Mouse (Mus musculus): Measurements from ENCODE around the gene Olfr808.

The Olfr808 gene

GRCm38 (mm10) chr10:129765182-129765581 lies at the start of gene Olfr808:
Gene Olfr808 (plus strand): TSS chr10:129765482.
- DNase-seq (ENCODE audit: low spot score): no peak

GRCm38 (mm10) chr10:129729275-129729674 lies 36.0 kb upstream of the Olfr808 start, which contains the start of gene Olfr805:
Gene Olfr805 (minus strand): TSS chr10:129729375.
- DNase-seq (ENCODE audit: low spot score): no peak

GRCm38 (mm10) chr10:129741821-129742220 lies 23.5 kb upstream of the Olfr808 start, which contains the start of gene Olfr806:
Gene Olfr806 (minus strand): TSS chr10:129741921.
- no peak for DNase-seq (ENCODE audit: low spot score)

GRCm38 (mm10) chr10:129757693-129758092 lies 7.6 kb upstream of the Olfr808 start, which contains the start of gene Olfr807:
Gene Olfr807 (minus strand): TSS chr10:129757793.
- no peak for DNase-seq (ENCODE audit: low spot score)

- DNase-seq (ENCODE audit: low spot score): no peak
Measured at GRCm38 (mm10) chr10:129774338-129774737, 9.1 kb downstream of the Olfr808 start, which contains the start of gene Olfr809. Gene Olfr809 (plus strand): TSS chr10:129774638.

GRCm38 (mm10) chr10:129778123-129778522 lies 12.8 kb downstream of the Olfr808 start:
- no peak for DNase-seq (ENCODE audit: low spot score)

- DNase-seq (ENCODE audit: low spot score): no peak
Measured at GRCm38 (mm10) chr10:129794817-129795216, 29.5 kb downstream of the Olfr808 start, which contains the start of gene Olfr810. Gene Olfr810 (minus strand): TSS chr10:129794917.

GRCm38 (mm10) chr10:129804296-129804695 lies 39.0 kb downstream of the Olfr808 start, which contains the start of gene Olfr811:
Gene Olfr811 (minus strand): TSS chr10:129804396.
- no peak for DNase-seq (ENCODE audit: low spot score)

All from c-Kit-positive CD71-positive TER-119-positive erythroid progenitor cells, embryonic 14.5 days (primary cell).